Mouse (Mus musculus): ENCODE data around the gene Camk2n1. TPM values are rescaled to one million over a fixed set of nuclear protein-coding genes. Genes with fewer than 3 reads are reported as not detected.

The Camk2n1 gene
- total RNA-seq, 2 experiments from 2014 or later = 8.1 to 10.5 TPM

- peak in 1 of 2 experiments; percentile 73 for DNase-seq (ENCODE audit: low spot score in 2 of 2)
These were observed 9.8 kb downstream of the Camk2n1 start for GRCm38 (mm10) chr4:138463832-138464487.

GRCm38 (mm10) chr4:138464667-138465353 is 10.7 kb downstream of the Camk2n1 start:
- peak; percentile 35 to 72 for DNase-seq (ENCODE audit: low spot score in 2 of 2)

- no peak for DNase-seq (ENCODE audit: low spot score in 2 of 2)
These were observed 11.3 kb downstream of the Camk2n1 start for GRCm38 (mm10) chr4:138465446-138465845.

GRCm38 (mm10) chr4:138466690-138467089 is 12.6 kb downstream of the Camk2n1 start:
- DNase-seq (ENCODE audit: low spot score in 2 of 2) = no peak

- no peak for DNase-seq (ENCODE audit: low spot score in 2 of 2)
These were observed 13.3 kb downstream of the Camk2n1 start for GRCm38 (mm10) chr4:138467451-138467850.

GRCm38 (mm10) chr4:138469080-138469479 is 15.0 kb downstream of the Camk2n1 start:
- DNase-seq (ENCODE audit: low spot score in 2 of 2) = peak; percentile 36 to 37

GRCm38 (mm10) chr4:138471241-138471640 is 17.1 kb downstream of the Camk2n1 start:
- no peak for DNase-seq (ENCODE audit: low spot score in 2 of 2)

GRCm38 (mm10) chr4:138479595-138479994 is 25.5 kb downstream of the Camk2n1 start:
- no peak for DNase-seq (ENCODE audit: low spot score in 2 of 2)

- DNase-seq (ENCODE audit: low spot score in 2 of 2) = no peak
These were observed 26.8 kb downstream of the Camk2n1 start for GRCm38 (mm10) chr4:138480962-138481361.

GRCm38 (mm10) chr4:138482721-138483120 is 28.6 kb downstream of the Camk2n1 start:
- no peak for DNase-seq (ENCODE audit: low spot score in 2 of 2)

GRCm38 (mm10) chr4:138488241-138488640 is 34.1 kb downstream of the Camk2n1 start:
- no peak for DNase-seq (ENCODE audit: low spot score in 2 of 2)

- no peak for DNase-seq (ENCODE audit: low spot score in 2 of 2)
These were observed 37.0 kb downstream of the Camk2n1 start for GRCm38 (mm10) chr4:138491088-138491487.

GRCm38 (mm10) chr4:138493161-138494001 is 39.3 kb downstream of the Camk2n1 start:
- peak; percentile 68 to 80 for DNase-seq (ENCODE audit: low spot score in 2 of 2)

GRCm38 (mm10) chr4:138494905-138495304 is 40.8 kb downstream of the Camk2n1 start:
- DNase-seq (ENCODE audit: low spot score in 2 of 2) = peak in 1 of 2 experiments; percentile 61

- DNase-seq (ENCODE audit: low spot score in 2 of 2) = peak in 1 of 2 experiments; percentile 38
These were observed 41.7 kb downstream of the Camk2n1 start for GRCm38 (mm10) chr4:138495775-138496174.

GRCm38 (mm10) chr4:138496746-138497520 is 42.8 kb downstream of the Camk2n1 start:
- no peak for DNase-seq (ENCODE audit: low spot score in 2 of 2)

GRCm38 (mm10) chr4:138499856-138500645 is 45.9 kb downstream of the Camk2n1 start:
- no peak for DNase-seq (ENCODE audit: low spot score in 2 of 2)

GRCm38 (mm10) chr4:138501048-138501447 is 46.9 kb downstream of the Camk2n1 start:
- DNase-seq (ENCODE audit: low spot score in 2 of 2) = no peak

- peak in 1 of 2 experiments; percentile 36 for DNase-seq (ENCODE audit: low spot score in 2 of 2)
These were observed 50.6 kb downstream of the Camk2n1 start for GRCm38 (mm10) chr4:138504632-138505101.

Measured in gastrocnemius, postnatal 4 days (tissue).